Mouse (Mus musculus): ENCODE results near the gene Sspo. TPM values are rescaled to one million over a fixed set of nuclear protein-coding genes. Genes with fewer than 3 reads are reported as not detected.

Sspo gene
- polyA plus RNA-seq, 1 experiment = 0.27 TPM

- H3K4me3 ChIP-seq (replicated peaks; ENCODE audit: control insufficient read depth, low read depth, low read length) = no peak overlapping the region
- 85% methylated on average over 10 of the region's 10 CpGs for WGBS
- TF ChIP-seq CTCF (IDR thresholded peaks at IDR 0.05; ENCODE audit: control insufficient read depth, insufficient read depth, low read length) (no peak), POLR2A (IDR thresholded peaks at IDR 0.05; ENCODE audit: borderline replicate concordance, control insufficient read depth, low read depth, low read length) (no peak)
- H3K4me1 ChIP-seq (ENCODE audit: control insufficient read depth, insufficient read depth, low read length) = no peaks in the 10 kb centered on the region
- no peak overlapping the region for H3K27ac ChIP-seq (ENCODE audit: control insufficient read depth, insufficient read depth, low read depth, low read length, poor library complexity)
Measured at GRCm38 (mm10) chr6:48413081-48413480, 34.9 kb upstream of the Sspo start.

DNA sequence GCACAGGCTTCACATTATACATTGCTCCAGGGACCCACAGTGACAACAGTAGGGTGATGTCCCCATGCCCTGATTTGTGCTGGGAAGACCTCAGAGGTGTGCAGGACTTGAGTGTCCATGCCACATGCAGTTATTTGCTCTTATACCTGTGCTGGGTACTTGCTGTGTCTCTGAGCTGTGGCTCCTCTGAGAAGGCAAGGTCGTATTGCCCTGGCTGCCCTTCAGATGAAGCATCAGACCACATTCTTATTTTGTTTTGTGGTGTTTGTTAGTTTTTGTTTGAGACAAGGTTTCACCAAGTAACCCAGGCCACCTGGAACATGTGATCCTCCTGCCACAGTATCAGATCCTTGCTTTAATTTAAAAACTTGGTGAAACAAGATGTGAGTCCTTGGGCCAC lies 33.1 kb upstream of the Sspo start:
- Histone ChIP-seq H3K4me3 (replicated peaks; ENCODE audit: control insufficient read depth, low read depth, low read length) (no peak overlapping the region), H3K4me1 (ENCODE audit: control insufficient read depth, insufficient read depth, low read length) (no peaks in the 10 kb centered on the region), H3K27ac (ENCODE audit: control insufficient read depth, insufficient read depth, low read depth, low read length, poor library complexity) (no peak overlapping the region)
- TF ChIP-seq POLR2A (IDR thresholded peaks at IDR 0.05; ENCODE audit: borderline replicate concordance, control insufficient read depth, low read depth, low read length) (no peak), CTCF (IDR thresholded peaks at IDR 0.05; ENCODE audit: control insufficient read depth, insufficient read depth, low read length) (no peak)
- 89% methylated on average over 1 of the region's 1 CpGs for WGBS

DNA sequence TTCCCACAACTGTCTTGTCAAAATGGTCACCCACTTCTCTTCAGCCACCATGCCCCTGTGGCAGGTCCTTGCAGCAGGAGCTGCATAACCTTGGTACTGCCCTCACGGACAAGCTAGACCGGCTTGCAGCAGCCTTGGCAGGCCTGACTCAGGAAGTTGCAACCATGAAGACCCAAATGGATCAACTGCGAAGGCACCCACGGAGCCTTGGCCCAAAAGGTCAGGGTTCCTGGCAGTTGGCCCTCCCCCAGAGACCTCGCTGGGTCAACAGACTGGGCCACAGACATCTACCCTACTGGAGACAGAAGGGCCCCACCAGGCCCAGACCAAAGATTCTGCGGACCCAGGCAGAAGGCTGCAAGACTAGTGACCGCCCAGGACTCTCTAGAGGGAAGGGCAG lies 32.4 kb upstream of the Sspo start:
- Histone ChIP-seq H3K27ac (ENCODE audit: control insufficient read depth, insufficient read depth, low read depth, low read length, poor library complexity) (no peak overlapping the region), H3K4me1 (ENCODE audit: control insufficient read depth, insufficient read depth, low read length) (no peaks in the 10 kb centered on the region), H3K4me3 (replicated peaks; ENCODE audit: control insufficient read depth, low read depth, low read length) (no peak overlapping the region)
- 87% methylated on average over 7 of the region's 7 CpGs for WGBS
- TF ChIP-seq POLR2A (IDR thresholded peaks at IDR 0.05; ENCODE audit: borderline replicate concordance, control insufficient read depth, low read depth, low read length) = no peak
- no peak for TF ChIP-seq CTCF (IDR thresholded peaks at IDR 0.05; ENCODE audit: control insufficient read depth, insufficient read depth, low read length)

DNA sequence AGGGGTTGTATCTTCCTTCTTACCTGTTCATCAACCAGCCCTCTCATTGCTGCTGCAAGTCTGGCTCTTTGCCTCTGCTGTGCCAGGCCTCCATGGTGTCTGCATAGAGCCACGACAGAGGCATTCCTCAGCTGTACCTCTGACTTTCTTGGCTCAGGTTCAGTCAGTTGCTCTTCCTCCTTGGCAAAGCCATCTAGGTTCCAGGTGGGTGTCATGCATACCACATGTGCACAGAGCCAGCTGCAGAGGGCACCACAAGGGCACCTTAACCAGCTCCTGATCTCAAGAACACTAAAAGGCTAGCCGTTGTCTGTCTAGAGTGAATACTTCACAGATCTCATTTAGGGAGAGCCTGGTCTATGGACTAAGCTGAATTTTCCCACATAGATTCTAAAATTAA lies 31.5 kb upstream of the Sspo start:
- Histone ChIP-seq H3K4me3 (replicated peaks; ENCODE audit: control insufficient read depth, low read depth, low read length) (no peak overlapping the region), H3K4me1 (ENCODE audit: control insufficient read depth, insufficient read depth, low read length) (no peaks in the 10 kb centered on the region), H3K27ac (ENCODE audit: control insufficient read depth, insufficient read depth, low read depth, low read length, poor library complexity) (no peak overlapping the region)
- WGBS = 70% methylated on average over 2 of the region's 2 CpGs
- TF ChIP-seq POLR2A (IDR thresholded peaks at IDR 0.05; ENCODE audit: borderline replicate concordance, control insufficient read depth, low read depth, low read length) (no peak), CTCF (IDR thresholded peaks at IDR 0.05; ENCODE audit: control insufficient read depth, insufficient read depth, low read length) (no peak)

DNA sequence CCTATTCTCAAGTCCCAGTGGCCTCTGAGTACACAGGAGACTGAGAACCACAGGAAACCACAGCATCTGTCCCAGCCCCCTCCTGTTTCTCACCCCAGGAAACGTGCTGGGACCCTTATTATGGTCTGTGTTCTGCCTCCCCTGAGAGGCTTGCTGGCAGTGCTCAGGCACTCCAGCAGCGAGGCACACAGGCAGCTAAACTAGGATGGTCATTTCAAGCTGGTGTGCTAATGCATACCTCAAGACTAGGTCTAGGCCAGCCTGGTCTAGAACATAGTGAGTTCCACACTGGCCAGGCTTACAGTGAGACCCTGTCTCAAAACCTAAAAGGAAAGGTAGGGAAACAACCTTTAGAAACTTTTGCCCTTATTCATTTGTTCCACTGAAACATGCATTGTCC lies 27.4 kb upstream of the Sspo start:
- Histone ChIP-seq H3K4me3 (replicated peaks; ENCODE audit: control insufficient read depth, low read depth, low read length) (no peak overlapping the region), H3K4me1 (ENCODE audit: control insufficient read depth, insufficient read depth, low read length) (no peaks in the 10 kb centered on the region), H3K27ac (ENCODE audit: control insufficient read depth, insufficient read depth, low read depth, low read length, poor library complexity) (no peak overlapping the region)
- WGBS = 4% methylated on average over 2 of the region's 2 CpGs
- no peak for TF ChIP-seq CTCF (IDR thresholded peaks at IDR 0.05; ENCODE audit: control insufficient read depth, insufficient read depth, low read length)
- no peak for TF ChIP-seq POLR2A (IDR thresholded peaks at IDR 0.05; ENCODE audit: borderline replicate concordance, control insufficient read depth, low read depth, low read length)

DNA sequence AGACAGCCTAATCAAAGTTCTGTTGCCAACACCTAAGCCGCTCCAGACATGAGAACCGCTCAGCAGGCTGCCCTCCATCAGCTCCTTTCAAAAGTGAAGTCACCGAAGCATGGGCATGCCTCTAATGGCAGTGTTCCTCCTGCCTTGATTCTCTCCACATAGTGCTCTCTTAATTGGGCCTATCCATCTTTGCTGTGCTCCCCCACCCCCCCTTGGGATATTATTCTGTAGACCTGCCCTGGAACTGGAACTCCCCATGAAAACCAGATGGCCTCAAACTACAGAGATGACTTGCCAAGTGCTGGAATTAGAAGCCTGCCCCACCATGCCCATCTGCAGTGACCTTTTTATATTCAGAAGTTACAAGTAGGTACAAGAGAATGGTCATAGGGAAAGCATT lies 24.7 kb upstream of the Sspo start:
- 82% methylated on average over 3 of the region's 3 CpGs for WGBS
- TF ChIP-seq POLR2A (IDR thresholded peaks at IDR 0.05; ENCODE audit: borderline replicate concordance, control insufficient read depth, low read depth, low read length) = no peak
- TF ChIP-seq CTCF (IDR thresholded peaks at IDR 0.05; ENCODE audit: control insufficient read depth, insufficient read depth, low read length) = no peak
- Histone ChIP-seq H3K4me3 (replicated peaks; ENCODE audit: control insufficient read depth, low read depth, low read length) (no peak overlapping the region), H3K4me1 (ENCODE audit: control insufficient read depth, insufficient read depth, low read length) (no peaks in the 10 kb centered on the region), H3K27ac (ENCODE audit: control insufficient read depth, insufficient read depth, low read depth, low read length, poor library complexity) (no peak overlapping the region)

- H3K27ac ChIP-seq (ENCODE audit: control insufficient read depth, insufficient read depth, low read depth, low read length, poor library complexity) = no peak overlapping the region
- TF ChIP-seq POLR2A (IDR thresholded peaks at IDR 0.05; ENCODE audit: borderline replicate concordance, control insufficient read depth, low read depth, low read length) = no peak
- no peak for TF ChIP-seq CTCF (IDR thresholded peaks at IDR 0.05; ENCODE audit: control insufficient read depth, insufficient read depth, low read length)
- WGBS = 69% methylated on average over 5 of the region's 5 CpGs
- H3K4me3 ChIP-seq (replicated peaks; ENCODE audit: control insufficient read depth, low read depth, low read length) = no peak overlapping the region
- no peaks in the 10 kb centered on the region for H3K4me1 ChIP-seq (ENCODE audit: control insufficient read depth, insufficient read depth, low read length)
Measured at GRCm38 (mm10) chr6:48424074-48424473, 24.0 kb upstream of the Sspo start.

GRCm38 (mm10) chr6:48426956-48427355 lies 21.1 kb upstream of the Sspo start:
- Histone ChIP-seq H3K4me1 (ENCODE audit: control insufficient read depth, insufficient read depth, low read length) (no peaks in the 10 kb centered on the region), H3K27ac (ENCODE audit: control insufficient read depth, insufficient read depth, low read depth, low read length, poor library complexity) (no peak overlapping the region), H3K4me3 (replicated peaks; ENCODE audit: control insufficient read depth, low read depth, low read length) (no peak overlapping the region)
- no peak for TF ChIP-seq POLR2A (IDR thresholded peaks at IDR 0.05; ENCODE audit: borderline replicate concordance, control insufficient read depth, low read depth, low read length)
- WGBS = 85% methylated on average over 5 of the region's 5 CpGs

- H3K4me3 ChIP-seq (replicated peaks; ENCODE audit: control insufficient read depth, low read depth, low read length) = no peak overlapping the region
- H3K27ac ChIP-seq (ENCODE audit: control insufficient read depth, insufficient read depth, low read depth, low read length, poor library complexity) = no peak overlapping the region
- TF ChIP-seq CTCF (IDR thresholded peaks at IDR 0.05; ENCODE audit: control insufficient read depth, insufficient read depth, low read length) (no peak), POLR2A (IDR thresholded peaks at IDR 0.05; ENCODE audit: borderline replicate concordance, control insufficient read depth, low read depth, low read length) (no peak)
- 43% methylated on average over 4 of the region's 4 CpGs for whole genome bisulfite sequencing
- no peaks in the 10 kb centered on the region for H3K4me1 ChIP-seq (ENCODE audit: control insufficient read depth, insufficient read depth, low read length)
Measured at GRCm38 (mm10) chr6:48428769-48429557, 19.1 kb upstream of the Sspo start.

Measured in bone marrow, adult 2 months (tissue).